Mouse (Mus musculus) layer of hippocampus, postnatal 36 days (tissue): ENCODE results near the gene Pim3. TPM values are rescaled to one million over a fixed set of nuclear protein-coding genes. Genes with fewer than 3 reads are reported as not detected.

Source experiments
- DNase-seq, 2 experiments: peaks; one replicate each; pipeline ENCODE4 v3.0.0; 2022
- total RNA-seq, 2 experiments: library from RNA; stranded (reverse); gene quantifications; 2 replicates each; pipeline ENCODE4 v1.2.3; 2021

Pim3 gene
- total RNA-seq, 2 experiments from 2014 or later = 36.7 to 37.1 TPM

- peak; percentile 49 for DNase-seq
Observed at GRCm38 (mm10) chr15:88837199-88837932, 24.6 kb upstream of the Pim3 start.

GRCm38 (mm10) chr15:88837977-88838376 lies 24.0 kb upstream of the Pim3 start:
- no peak for DNase-seq

GRCm38 (mm10) chr15:88839271-88839670 lies 22.7 kb upstream of the Pim3 start:
- DNase-seq = peak; percentile 62 to 79

- peak in 1 of 2 experiments; percentile 16 for DNase-seq
Observed at GRCm38 (mm10) chr15:88840126-88840525, 21.9 kb upstream of the Pim3 start.

- no peak for DNase-seq
Observed at GRCm38 (mm10) chr15:88841160-88841559, 20.8 kb upstream of the Pim3 start.

GRCm38 (mm10) chr15:88841580-88842299 lies 20.2 kb upstream of the Pim3 start:
- no peak for DNase-seq

GRCm38 (mm10) chr15:88842300-88842673 lies 19.7 kb upstream of the Pim3 start:
- no peak for DNase-seq

- no peak for DNase-seq
Observed at GRCm38 (mm10) chr15:88843486-88844097, 18.4 kb upstream of the Pim3 start.

- no peak for DNase-seq
Observed at GRCm38 (mm10) chr15:88844966-88845365, 17.0 kb upstream of the Pim3 start.

- no peak for DNase-seq
Observed at GRCm38 (mm10) chr15:88848661-88849060, 13.3 kb upstream of the Pim3 start.

- no peak for DNase-seq
Observed at GRCm38 (mm10) chr15:88849621-88850020, 12.4 kb upstream of the Pim3 start.

- DNase-seq = peak; percentile 88 to 92
Observed at GRCm38 (mm10) chr15:88850146-88850826, 11.7 kb upstream of the Pim3 start.

- no peak for DNase-seq
Observed at GRCm38 (mm10) chr15:88851076-88851475, 10.9 kb upstream of the Pim3 start.

GRCm38 (mm10) chr15:88851507-88852149 lies 10.4 kb upstream of the Pim3 start:
- DNase-seq = no peak

GRCm38 (mm10) chr15:88853106-88853505 lies 8.9 kb upstream of the Pim3 start:
- DNase-seq = no peak

- no peak for DNase-seq
Observed at GRCm38 (mm10) chr15:88854119-88854968, 7.6 kb upstream of the Pim3 start.

GRCm38 (mm10) chr15:88854969-88855830 lies 6.8 kb upstream of the Pim3 start:
- no peak for DNase-seq

GRCm38 (mm10) chr15:88855896-88856417 lies 6.0 kb upstream of the Pim3 start:
- no peak for DNase-seq

GRCm38 (mm10) chr15:88856613-88857012 lies 5.4 kb upstream of the Pim3 start:
- DNase-seq = no peak

- no peak for DNase-seq
Observed at GRCm38 (mm10) chr15:88857361-88857760, 4.6 kb upstream of the Pim3 start.
